Mouse (Mus musculus) liver, embryonic 14.5 days (tissue): Measurements from ENCODE around the gene Akr1d1.

ENCODE experiments used
- CTCF ChIP-seq: IDR thresholded peaks from 2 replicates; pipeline ENCODE4 v1.5.1; 2016; ENCODE audit warnings: antibody characterized with exemption, low read depth, control low read depth
- EP300 ChIP-seq: IDR thresholded peaks from 2 replicates; pipeline ENCODE4 v1.6.1; 2016; ENCODE audit warnings: antibody characterized with exemption, low read depth

DNA sequence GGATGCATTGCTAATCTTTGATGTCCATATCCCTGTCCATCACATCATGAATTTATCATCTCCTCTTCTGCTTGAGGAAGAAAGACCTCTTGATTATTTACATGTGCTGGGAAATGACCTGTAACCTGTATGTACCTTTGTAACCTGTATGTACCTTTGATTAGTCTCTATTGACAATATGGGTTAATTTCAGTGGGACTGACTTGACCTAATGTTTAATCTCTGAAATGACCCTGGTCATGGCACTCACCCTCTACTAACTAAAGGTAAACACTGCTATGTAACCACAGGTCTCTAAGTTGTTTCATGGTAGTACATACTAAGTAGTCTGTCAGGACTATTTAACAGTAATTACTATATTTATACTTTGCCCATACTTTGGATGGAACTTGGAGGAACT, 19.2 kb upstream of the Akr1d1 start:
- no peak for TF ChIP-seq EP300
- TF ChIP-seq CTCF: no peak
